Mouse (Mus musculus): ENCODE data around the gene Ghdc. TPM values are rescaled to one million over a fixed set of nuclear protein-coding genes. Genes with fewer than 3 reads are reported as not detected.

The Ghdc gene
- polyA plus RNA-seq, 1 experiment = 4.4 TPM

DNA sequence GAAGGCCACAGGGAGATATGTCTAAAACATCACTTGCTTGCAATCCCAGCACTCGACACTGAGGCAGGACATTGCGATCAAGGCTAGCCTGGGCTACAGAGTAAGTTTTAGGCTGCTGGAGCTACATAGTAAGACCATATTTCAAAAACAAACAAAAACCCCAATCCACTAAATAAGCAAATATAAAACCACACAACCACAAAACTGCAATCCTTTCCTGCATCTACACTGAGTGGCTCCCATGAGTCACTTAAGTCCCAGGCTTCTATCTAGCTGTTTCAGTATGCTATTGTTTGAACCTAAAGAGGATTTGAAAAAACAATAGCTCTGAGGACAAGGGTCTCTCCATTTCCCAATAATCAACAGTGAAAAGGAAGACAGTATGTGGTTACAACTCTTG is 24.6 kb upstream of the Ghdc start:
- TF ChIP-seq GATA1 (IDR thresholded peaks at IDR 0.05; ENCODE audit: low read length) = no peak

DNA sequence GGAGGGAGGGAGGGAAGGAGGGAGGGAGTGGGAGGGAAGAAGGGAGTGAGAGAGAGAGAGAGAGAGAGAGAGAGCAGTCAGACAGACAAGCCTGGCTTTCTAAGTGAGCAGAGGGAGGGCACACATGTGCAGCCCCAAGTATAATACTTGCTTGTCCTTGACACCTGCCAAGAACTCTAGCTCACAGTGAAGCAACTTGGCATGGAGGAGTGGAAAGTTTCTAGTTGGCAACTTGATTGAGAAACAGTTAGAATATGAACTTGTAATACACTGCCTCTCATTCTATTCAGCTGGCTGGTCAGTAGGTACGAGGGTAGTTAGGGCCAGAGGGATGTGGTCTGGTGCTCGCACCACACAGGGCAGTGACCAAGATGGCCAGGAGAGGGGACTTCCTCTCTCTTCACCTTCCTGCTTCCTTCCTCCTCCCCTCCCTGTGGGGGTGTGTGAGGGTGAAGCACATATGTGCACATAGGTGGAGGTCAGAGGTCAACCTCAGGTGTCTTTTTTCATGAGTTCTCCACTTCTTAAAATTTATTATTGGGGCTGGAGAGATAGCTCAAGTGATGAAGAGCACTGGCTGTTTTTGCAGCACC is 20.8 kb upstream of the Ghdc start:
- no peak for TF ChIP-seq GATA1 (IDR thresholded peaks at IDR 0.05; ENCODE audit: low read length)

DNA sequence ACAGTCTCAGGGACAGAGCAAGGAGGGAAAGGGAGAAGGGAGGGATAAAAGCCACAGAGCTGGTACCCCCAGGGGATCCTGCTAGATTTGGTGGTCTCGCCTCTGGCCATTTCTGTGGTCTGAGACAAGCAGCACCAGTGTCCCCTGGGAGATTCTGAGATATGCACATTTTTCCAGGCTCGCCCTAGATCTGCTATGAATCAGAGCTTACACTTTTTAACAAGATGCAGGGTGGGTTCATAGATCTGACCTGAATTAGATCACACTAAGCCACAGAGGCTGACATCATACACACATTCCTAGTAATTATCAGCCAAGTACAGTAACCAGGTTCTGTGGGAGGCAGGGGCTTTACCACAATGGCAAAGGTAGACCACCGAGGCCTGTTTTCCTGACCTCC is 18.9 kb upstream of the Ghdc start:
- no peak for TF ChIP-seq GATA1 (IDR thresholded peaks at IDR 0.05; ENCODE audit: low read length)

DNA sequence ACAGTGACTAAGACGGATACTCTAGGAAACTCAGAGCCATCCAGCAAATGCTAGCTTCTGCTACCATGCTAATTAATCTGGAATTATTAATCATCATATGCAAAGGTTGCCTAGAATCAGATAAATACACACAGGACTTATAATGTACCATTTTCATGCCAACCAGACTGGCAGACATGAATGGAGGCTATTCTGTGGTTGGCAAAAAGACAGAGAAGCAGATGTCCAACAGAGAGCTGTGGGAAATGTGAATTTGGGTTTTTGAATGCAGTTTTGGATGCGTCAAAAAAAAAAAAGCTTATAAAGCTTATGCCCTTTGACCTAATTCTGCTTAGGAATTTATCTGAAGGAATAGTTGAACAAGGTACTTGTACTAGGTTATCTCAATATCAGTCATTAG is 15.0 kb upstream of the Ghdc start:
- TF ChIP-seq GATA1 (IDR thresholded peaks at IDR 0.05; ENCODE audit: low read length) = no peak

GRCm38 (mm10) chr11:100784286-100784685 is 13.5 kb upstream of the Ghdc start:
- no peak for TF ChIP-seq GATA1 (IDR thresholded peaks at IDR 0.05; ENCODE audit: low read length)

GRCm38 (mm10) chr11:100782568-100782967 is 11.8 kb upstream of the Ghdc start:
- TF ChIP-seq GATA1 (IDR thresholded peaks at IDR 0.05; ENCODE audit: low read length) = no peak

DNA sequence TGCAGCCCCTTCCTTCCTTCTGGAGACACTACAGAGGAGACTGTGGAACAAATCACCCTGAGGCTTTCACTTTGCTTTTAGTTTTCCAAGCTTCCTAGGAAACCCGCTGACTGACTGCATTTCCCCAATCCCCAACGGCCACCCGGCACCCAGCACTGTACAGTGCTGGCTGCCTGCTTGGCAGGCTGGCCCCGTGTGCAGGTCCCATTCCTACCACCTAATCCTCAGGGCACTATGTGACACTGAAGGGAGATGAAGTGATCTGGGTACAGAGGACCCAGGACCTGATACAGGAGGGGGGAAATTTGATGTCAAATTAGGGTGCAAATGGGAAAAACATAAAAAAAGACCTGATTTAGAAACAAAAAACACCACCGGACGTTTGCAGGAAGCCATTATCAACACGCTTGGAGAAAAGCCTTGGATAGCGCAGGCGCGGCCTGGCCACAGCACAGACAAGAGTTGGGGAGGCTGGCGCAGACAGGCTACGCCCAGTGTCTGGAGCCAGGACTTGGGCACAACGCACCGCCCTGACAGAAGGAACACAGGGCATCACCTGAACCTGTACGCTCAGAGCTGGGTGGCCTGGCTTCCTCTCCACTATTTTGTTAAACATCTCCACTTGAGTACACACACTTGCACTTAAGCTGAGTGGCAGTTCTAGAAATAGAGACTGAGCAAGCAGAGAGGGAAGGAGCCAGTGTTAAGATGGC is 11.2 kb upstream of the Ghdc start:
- no peak for TF ChIP-seq GATA1 (IDR thresholded peaks at IDR 0.05; ENCODE audit: low read length)

GRCm38 (mm10) chr11:100780247-100780646 is 9.5 kb upstream of the Ghdc start:
- TF ChIP-seq GATA1 (IDR thresholded peaks at IDR 0.05; ENCODE audit: low read length) = no peak

DNA sequence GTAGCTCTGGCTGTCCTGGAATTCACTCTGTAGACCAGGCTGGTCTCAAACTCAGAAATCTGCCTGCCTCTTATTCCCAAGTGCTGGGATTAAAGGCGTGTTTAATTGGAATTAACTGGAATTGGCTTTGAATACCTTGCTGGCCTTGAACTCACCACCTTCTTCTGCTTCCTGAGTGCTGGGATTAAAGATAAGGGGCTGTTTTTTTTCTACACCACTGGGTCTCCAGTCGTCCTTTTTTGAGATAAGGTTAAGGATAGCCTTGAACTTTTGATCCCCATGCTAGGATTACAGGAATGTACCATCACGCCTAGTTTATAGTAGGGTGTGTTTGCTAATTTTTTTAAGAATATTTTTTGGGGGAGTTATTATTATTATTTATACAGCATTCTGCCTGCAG is 7.3 kb upstream of the Ghdc start:
- TF ChIP-seq GATA1 (IDR thresholded peaks at IDR 0.05; ENCODE audit: low read length) = no peak

GRCm38 (mm10) chr11:100775921-100776320 is 5.2 kb upstream of the Ghdc start:
- no peak for TF ChIP-seq GATA1 (IDR thresholded peaks at IDR 0.05; ENCODE audit: low read length)

GRCm38 (mm10) chr11:100774261-100774660 is 3.5 kb upstream of the Ghdc start:
- no peak for TF ChIP-seq GATA1 (IDR thresholded peaks at IDR 0.05; ENCODE audit: low read length)

DNA sequence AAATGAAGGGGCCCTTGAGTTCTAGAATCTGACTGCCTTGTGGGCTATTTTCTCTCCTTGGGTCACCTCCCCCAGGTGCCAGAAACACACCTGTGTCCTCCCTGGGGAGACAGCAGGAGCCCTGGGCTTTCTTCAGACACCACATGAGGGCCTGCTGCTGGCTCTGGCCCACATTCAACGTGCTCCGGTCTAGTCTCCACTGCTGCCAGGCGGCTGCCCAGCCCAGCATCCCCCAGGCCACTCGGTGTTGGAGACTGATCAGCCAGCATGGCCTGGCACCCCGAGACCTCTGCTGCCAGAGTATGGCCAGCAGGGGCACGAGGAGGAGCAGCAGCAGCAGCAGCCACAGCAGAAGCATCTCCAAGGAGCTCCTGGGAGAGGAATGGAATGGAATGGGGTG is 777 bp downstream of the Ghdc start:
- no peak for TF ChIP-seq GATA1 (IDR thresholded peaks at IDR 0.05; ENCODE audit: low read length)

GRCm38 (mm10) chr11:100767871-100768270 is 2.9 kb downstream of the Ghdc start:
- no peak for TF ChIP-seq GATA1 (IDR thresholded peaks at IDR 0.05; ENCODE audit: low read length)

DNA sequence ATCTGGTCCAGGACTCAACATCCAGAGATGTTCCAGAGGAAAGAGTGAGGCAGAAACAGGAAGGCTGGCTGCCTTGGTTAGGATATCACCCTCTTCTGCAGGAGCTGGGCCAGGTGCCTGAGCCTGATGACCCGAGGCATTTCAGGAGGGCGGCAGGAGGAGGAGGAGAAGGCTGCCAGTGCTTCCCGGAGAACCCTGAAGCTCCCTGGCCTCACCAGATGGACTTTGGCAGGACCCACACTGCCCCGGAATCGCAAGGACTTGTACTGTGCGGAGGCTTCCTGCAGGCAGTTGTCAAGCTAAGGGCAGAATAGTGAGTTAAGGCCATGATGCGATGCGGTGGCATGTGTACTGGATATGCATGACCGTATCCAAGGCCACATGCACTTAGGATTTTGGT is 4.0 kb downstream of the Ghdc start:
- TF ChIP-seq GATA1 (IDR thresholded peaks at IDR 0.05; ENCODE audit: low read length) = no peak

GRCm38 (mm10) chr11:100762831-100763230 is 7.9 kb downstream of the Ghdc start, which contains the start of gene Hcrt:
Hcrt (minus strand) TSS chr11:100762931.
- no peak for TF ChIP-seq GATA1 (IDR thresholded peaks at IDR 0.05; ENCODE audit: low read length)

DNA sequence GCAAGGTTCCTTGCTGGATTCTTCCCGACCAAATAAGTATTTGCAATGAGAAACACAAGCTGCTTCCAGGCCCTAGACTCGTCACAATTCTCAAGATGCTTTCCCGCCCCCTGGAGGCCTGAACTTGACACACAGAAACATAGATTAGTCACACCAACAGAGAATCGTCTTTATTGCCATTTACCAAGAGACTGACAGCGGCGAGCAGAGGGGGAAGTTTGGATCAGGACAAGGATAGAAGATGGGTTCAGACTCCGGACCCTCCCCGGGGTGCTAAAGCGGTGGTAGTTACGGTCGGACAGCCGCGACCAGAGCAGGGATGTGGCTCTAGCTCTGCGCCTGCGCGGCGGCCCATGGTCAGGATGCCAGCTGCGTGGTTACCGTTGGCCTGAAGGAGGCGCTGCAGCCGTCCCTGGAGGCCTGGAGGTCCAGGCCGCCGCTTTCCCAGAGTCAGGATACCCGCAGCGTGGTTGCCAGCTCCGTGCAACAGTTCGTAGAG is 9.2 kb downstream of the Ghdc start:
- no peak for TF ChIP-seq GATA1 (IDR thresholded peaks at IDR 0.05; ENCODE audit: low read length)

GRCm38 (mm10) chr11:100759611-100760233 is 11.0 kb downstream of the Ghdc start, which contains the start of gene Kcnh4:
Kcnh4 (minus strand) TSS chr11:100759942.
- no peak for TF ChIP-seq GATA1 (IDR thresholded peaks at IDR 0.05; ENCODE audit: low read length)
